Mouse (Mus musculus) kidney, adult 2 months (tissue): Measurements from ENCODE around the gene Slc35g2.

Source experiments
- CTCF ChIP-seq: fragments of 200-500 bp; conservative IDR thresholded peaks from 2 replicates; pipeline ENCODE4 v1.5.1; 2011; ENCODE audit warnings: low read depth, mild to moderate bottlenecking, control low read depth, low read length, moderate library complexity, mixed read lengths; ENCODE audit not compliant: insufficient read depth, insufficient read length
- POLR2A ChIP-seq: fragments of 200-500 bp; IDR thresholded peaks from one replicate; pipeline ENCODE4 v1.6.1; 2011; ENCODE audit warnings: low read depth, low read length, control low read depth

GRCm38 (mm10) chr9:100531296-100531695 lies 39.6 kb downstream of the Slc35g2 start:
- TF ChIP-seq POLR2A (no peak), CTCF (no peak)
